Mouse (Mus musculus): ENCODE data around the gene Nup210l. TPM values are rescaled to one million over a fixed set of nuclear protein-coding genes. Genes with fewer than 3 reads are reported as not detected.

Nup210l gene
- polyA plus RNA-seq, 1 experiment from 2014 or later, result 0.27 TPM

DNA sequence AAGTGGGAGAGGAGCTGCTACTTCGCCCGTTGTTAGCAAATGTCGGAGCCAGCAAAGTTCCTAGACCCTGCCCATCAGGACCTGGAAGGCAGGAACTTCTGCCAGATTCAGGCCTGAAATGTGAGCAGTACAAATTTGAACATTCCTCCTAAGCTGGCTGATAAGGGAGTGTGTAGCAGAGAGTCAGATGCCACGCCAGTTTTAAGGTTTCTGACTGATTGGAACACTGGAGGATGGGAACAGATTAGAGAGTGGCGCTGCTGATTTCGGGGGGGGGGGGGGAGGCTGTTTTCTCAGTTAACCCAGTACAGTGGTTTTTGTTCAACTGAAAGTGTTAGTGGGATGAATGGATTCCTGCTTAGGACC is 23.5 kb upstream of the Nup210l start:
- peak overlapping the region; percentile 74 for H3K4me2 ChIP-seq
- ATAC-seq (ENCODE audit: insufficient read depth, low FRiP score, low read depth), result no peak
- peaks cover 58% of the 10 kb centered on the region for H3K4me1 ChIP-seq
- no peaks in the 10 kb centered on the region for H3K36me3 ChIP-seq
- H3K9me3 ChIP-seq, result no peaks in the 10 kb centered on the region
- 0% methylated on average over 6 of the region's 6 CpGs for WGBS
- H3K4me3 ChIP-seq (replicated peaks), result peak overlapping the region; percentile 83
- H3K27ac ChIP-seq, result peak overlapping the region; percentile 99
- H3K27me3 ChIP-seq (replicated peaks), result no peaks in the 10 kb centered on the region
- peak overlapping the region; percentile 65 for H3K9ac ChIP-seq

DNA sequence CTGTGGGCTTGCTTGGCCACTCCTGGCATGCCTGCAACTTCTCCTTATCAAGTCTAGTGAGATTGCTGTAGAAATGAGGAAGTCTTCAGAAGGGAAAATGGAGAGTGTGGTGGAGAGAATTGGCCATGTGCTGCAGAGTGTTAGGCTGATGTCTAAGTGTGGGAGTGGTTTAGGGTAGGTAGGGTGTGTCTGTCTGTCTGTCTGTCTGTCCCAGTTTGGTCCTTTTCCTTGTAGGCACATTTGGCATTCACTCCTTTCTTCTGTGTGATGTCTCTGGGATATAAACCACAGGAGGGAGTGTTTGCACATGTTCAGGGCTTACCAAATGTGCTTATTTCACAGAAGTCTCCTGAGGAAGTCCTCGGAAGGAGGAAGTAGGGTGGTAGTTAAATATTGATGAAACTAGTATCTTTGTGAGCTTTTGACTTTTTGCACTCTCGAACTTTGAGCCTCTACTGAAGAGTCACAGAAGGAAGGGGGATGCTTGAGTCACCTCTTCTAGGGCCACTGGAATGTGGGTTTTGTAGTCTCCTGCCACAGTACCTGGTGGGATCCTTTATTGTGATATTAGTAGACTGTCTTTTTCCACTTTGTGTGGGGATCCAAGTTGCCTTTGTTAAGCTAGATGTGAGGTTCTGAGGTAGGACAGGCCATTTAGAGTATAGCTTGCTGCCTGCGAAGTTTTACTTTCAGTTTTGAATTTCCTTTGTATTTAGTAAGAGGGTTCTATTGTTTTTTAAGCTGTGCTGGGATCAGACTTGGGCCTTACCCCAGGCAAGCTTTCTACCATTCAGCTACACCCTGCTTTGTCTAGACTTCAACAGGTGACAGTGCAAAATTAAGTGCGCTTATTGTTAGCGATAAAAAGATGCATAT is 22.3 kb upstream of the Nup210l start:
- Histone ChIP-seq H3K4me3 (replicated peaks) (peak overlapping the region; percentile 83), H3K9me3 (no peaks in the 10 kb centered on the region), H3K36me3 (no peaks in the 10 kb centered on the region), H3K4me1 (peaks cover 58% of the 10 kb centered on the region), H3K27me3 (replicated peaks) (no peaks in the 10 kb centered on the region), H3K27ac (peak overlapping the region; percentile 77), H3K9ac (no peak overlapping the region; the same call in 1 of the 2 replicates), H3K4me2 (peak overlapping the region; percentile 74)
- 51% methylated on average over 5 of the region's 5 CpGs for WGBS
- 0 out of 2 replicates have a peak, but pooled peaks have one; percentile 2 for ATAC-seq (ENCODE audit: insufficient read depth, low FRiP score, low read depth)

DNA sequence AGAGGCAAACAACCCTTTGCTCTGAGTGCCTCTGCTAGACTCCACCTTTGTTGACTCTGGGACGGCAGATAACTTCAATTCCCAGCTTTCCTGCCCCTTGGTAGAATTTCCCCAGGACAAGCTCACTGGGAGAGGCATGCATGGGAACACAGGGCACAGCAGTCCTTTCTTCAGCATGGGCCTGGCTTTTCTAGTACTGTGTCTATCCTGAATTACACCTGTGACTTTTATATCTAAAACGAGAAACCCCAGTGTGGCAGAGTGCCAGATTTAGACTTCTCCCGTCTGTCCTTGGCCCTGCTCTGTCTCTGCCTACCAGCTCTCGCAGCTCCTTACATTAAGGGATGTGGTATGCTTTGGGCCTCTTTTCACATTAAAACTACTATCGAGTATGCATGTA is 20.9 kb upstream of the Nup210l start:
- Histone ChIP-seq H3K36me3 (peaks cover 10% of the 10 kb centered on the region), H3K4me2 (peak overlapping the region; percentile 74), H3K4me1 (peaks cover 52% of the 10 kb centered on the region), H3K27me3 (replicated peaks) (no peaks in the 10 kb centered on the region), H3K9me3 (no peaks in the 10 kb centered on the region), H3K4me3 (replicated peaks) (peak overlapping the region; percentile 3; the same call in 1 of the 2 replicates), H3K9ac (no peak overlapping the region), H3K27ac (peak overlapping the region; percentile 77)
- ATAC-seq (ENCODE audit: insufficient read depth, low FRiP score, low read depth), result no peak; the same call in 1 of the 2 replicates
- WGBS, result 39% methylated on average over 5 of the region's 5 CpGs

DNA sequence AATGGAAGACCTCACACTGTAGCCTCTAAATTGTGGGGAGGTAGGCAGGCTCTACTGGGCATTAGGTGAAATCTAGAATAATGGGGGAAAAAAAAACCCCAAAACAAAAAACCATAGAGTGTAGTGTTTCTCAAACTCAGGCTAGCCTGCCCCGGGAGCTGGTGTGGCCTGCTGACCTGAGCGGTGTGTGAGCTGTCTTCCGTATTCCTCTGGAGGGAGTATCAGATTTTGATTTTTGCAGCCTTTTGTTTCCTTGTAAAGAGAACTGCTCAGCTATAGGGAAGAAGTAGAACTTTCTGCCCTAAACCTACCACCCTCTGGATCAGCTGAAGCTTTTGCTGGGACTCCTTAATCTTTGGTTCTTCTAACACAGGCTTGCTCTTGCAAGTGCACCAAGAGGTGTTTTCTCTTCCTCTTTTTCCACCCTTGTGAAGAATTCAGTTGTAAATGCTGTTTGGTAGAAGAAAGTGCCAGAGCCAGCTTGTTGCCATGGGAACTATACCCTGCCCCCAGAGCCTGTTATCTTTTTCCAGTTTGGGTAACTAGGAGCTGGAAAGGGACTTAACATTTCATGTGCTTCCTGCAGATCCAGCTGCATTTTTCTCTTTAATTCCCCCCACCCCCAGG is 20.1 kb upstream of the Nup210l start:
- Histone ChIP-seq H3K4me3 (replicated peaks) (no peak overlapping the region), H3K9ac (no peak overlapping the region), H3K27me3 (replicated peaks) (no peaks in the 10 kb centered on the region), H3K27ac (peak overlapping the region; percentile 77), H3K9me3 (no peaks in the 10 kb centered on the region), H3K36me3 (peaks cover 18% of the 10 kb centered on the region), H3K4me2 (peak overlapping the region; percentile 74), H3K4me1 (peaks cover 50% of the 10 kb centered on the region)
- ATAC-seq (ENCODE audit: insufficient read depth, low FRiP score, low read depth), result no peak
- WGBS, result 33% methylated on average over 3 of the region's 3 CpGs

DNA sequence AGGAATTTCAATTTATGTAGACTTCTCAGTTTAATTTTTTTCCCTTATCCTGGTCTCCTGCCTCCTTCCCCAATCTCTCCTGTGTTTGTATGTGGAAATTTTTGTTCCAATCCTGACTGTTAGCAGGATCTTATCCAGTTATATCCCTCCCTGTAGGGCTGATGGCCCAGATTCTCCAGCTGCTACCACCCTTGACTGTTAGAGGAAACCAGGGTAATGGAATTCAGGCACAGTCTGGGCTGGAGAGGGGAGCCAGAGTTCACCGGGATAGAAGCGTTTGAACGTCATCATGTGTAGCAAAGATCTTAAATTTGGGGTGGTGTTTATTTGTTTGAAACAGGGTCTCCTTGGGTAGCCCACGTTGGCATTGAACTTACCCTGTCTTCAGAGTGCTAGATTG is 19.1 kb upstream of the Nup210l start:
- H3K27me3 ChIP-seq (replicated peaks), result no peaks in the 10 kb centered on the region
- 60% methylated on average over 4 of the region's 4 CpGs for WGBS
- no peak overlapping the region for H3K9ac ChIP-seq
- H3K36me3 ChIP-seq, result peaks cover 25% of the 10 kb centered on the region
- no peaks in the 10 kb centered on the region for H3K9me3 ChIP-seq
- no peak for ATAC-seq (ENCODE audit: insufficient read depth, low FRiP score, low read depth)
- H3K27ac ChIP-seq, result peak overlapping the region; percentile 77; the same call in 1 of the 2 replicates
- peaks cover 47% of the 10 kb centered on the region for H3K4me1 ChIP-seq
- H3K4me3 ChIP-seq (replicated peaks), result no peak overlapping the region
- no peak overlapping the region; the same call in 1 of the 2 replicates for H3K4me2 ChIP-seq

DNA sequence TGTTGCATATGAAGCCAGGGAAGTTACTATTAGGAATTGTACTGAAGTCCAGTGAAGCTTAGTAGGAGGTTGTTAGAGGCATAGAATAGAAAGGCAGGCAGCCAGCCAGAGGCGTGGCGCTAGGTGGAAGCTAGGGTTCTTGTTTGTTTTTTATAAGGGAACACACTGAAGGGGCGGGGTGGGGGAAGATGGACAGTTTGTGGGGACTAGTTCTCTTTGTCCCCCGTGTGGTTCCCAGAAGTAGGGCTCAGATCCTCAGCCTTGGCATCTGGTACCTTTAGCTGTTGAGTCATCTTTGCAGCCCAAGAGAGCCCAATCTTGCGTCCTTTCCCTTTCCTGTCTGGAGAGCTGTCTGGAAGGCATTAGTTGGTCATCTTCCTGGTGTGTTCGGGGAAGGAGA is 18.7 kb upstream of the Nup210l start:
- Histone ChIP-seq H3K4me1 (peaks cover 47% of the 10 kb centered on the region), H3K9me3 (no peaks in the 10 kb centered on the region), H3K4me3 (replicated peaks) (no peak overlapping the region), H3K27ac (peak overlapping the region; percentile 77; the same call in 1 of the 2 replicates), H3K27me3 (replicated peaks) (no peaks in the 10 kb centered on the region), H3K36me3 (peaks cover 30% of the 10 kb centered on the region), H3K9ac (no peak overlapping the region), H3K4me2 (no peak overlapping the region; the same call in 1 of the 2 replicates)
- 69% methylated on average over 6 of the region's 6 CpGs for WGBS
- no peak for ATAC-seq (ENCODE audit: insufficient read depth, low FRiP score, low read depth)

DNA sequence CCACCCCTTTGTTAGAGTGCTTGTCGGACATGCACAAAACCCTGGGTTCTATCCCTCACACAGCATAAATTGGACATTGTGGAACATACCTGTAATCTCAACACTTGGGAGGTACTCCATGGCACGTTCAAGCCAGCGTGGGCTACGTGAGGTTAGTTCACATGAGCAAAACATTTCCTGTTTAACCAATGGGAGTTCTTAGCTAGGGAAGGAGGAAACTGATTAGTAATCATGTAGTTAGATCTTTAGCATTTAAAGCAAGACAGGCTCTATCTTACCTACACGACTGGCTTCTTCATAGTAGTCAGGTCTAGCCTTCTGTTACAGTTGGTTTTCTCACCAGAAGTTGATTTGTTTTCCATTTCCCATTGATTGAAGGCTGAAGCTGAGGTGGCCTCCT is 17.9 kb upstream of the Nup210l start:
- peaks cover 44% of the 10 kb centered on the region for H3K4me1 ChIP-seq
- no peak overlapping the region for H3K27ac ChIP-seq
- no peaks in the 10 kb centered on the region for H3K27me3 ChIP-seq (replicated peaks)
- no peak overlapping the region for H3K4me3 ChIP-seq (replicated peaks)
- peaks cover 38% of the 10 kb centered on the region for H3K36me3 ChIP-seq
- no peak for ATAC-seq (ENCODE audit: insufficient read depth, low FRiP score, low read depth)
- H3K4me2 ChIP-seq, result no peak overlapping the region
- 81% methylated on average over 5 of the region's 5 CpGs for WGBS
- H3K9ac ChIP-seq, result no peak overlapping the region
- no peaks in the 10 kb centered on the region for H3K9me3 ChIP-seq

DNA sequence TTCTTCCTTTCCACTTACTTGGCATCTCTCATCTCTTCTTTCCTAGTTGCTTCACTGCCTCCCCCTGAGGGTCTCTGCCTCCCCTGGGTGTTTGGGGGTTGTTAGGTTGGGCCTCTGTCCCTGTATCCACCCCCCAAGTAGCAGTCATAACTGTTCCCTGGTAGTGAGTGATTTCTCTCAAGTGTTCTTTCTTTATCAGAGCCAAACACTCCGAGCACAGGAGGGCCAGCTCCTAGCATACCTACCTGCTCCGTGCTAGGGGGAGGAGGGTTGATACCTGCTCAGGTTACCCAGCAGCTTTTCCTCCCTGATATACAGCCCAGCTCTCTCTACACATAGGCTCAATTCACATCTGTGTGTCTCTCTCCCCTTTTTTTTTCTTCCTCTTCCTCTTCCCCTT is 15.3 kb upstream of the Nup210l start:
- 93% methylated on average over 2 of the region's 2 CpGs for WGBS
- H3K9me3 ChIP-seq, result no peaks in the 10 kb centered on the region
- H3K36me3 ChIP-seq, result peaks cover 54% of the 10 kb centered on the region
- no peak for ATAC-seq (ENCODE audit: insufficient read depth, low FRiP score, low read depth)
- no peak overlapping the region for H3K4me3 ChIP-seq (replicated peaks)
- no peaks in the 10 kb centered on the region for H3K27me3 ChIP-seq (replicated peaks)
- no peak overlapping the region for H3K9ac ChIP-seq
- H3K27ac ChIP-seq, result no peak overlapping the region
- H3K4me1 ChIP-seq, result peaks cover 19% of the 10 kb centered on the region
- no peak overlapping the region for H3K4me2 ChIP-seq

DNA sequence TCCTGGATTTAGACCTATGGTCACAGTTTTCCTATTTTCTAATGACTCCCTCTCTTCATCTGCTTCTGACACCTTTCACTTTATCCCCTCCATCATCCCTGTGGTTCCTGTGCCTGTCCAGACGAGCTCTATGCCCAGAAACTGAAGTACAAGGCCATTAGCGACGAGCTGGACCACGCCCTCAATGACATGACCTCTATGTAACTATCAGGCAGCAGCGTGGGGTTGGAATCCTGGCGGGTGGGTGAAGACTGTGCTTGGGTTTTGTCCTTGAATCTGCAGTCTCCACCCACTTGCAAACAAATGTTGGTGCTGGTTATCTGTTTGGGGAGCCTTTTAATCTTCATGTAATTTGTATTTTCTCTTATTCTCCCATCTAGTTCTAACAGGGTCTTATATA is 13.0 kb upstream of the Nup210l start:
- WGBS, result 71% methylated on average over 6 of the region's 6 CpGs
- no peak for ATAC-seq (ENCODE audit: insufficient read depth, low FRiP score, low read depth)
- Histone ChIP-seq H3K9me3 (no peaks in the 10 kb centered on the region), H3K4me3 (replicated peaks) (no peak overlapping the region), H3K4me1 (no peaks in the 10 kb centered on the region), H3K27ac (no peak overlapping the region), H3K9ac (no peak overlapping the region), H3K4me2 (no peak overlapping the region), H3K27me3 (replicated peaks) (no peaks in the 10 kb centered on the region), H3K36me3 (peaks cover 55% of the 10 kb centered on the region)

DNA sequence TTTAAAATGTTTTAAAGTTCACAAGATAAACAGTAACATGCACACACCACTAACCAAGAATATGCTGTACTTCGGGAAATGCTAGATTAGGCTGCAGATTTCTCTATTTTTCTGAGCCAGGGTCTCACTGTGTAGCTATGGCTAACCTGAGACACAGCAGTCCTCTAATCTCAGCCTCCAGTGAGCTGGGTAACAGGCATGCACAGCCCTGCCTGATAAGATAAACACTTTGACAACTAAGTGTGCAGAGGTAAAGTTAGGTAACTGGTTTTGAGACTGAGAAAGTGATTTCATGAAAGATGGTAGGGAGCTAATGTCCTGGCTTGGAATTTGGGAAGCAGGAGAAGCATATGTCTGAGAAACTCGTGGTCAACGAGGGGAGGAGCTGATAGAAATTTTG is 9.5 kb upstream of the Nup210l start:
- WGBS, result 88% methylated on average over 3 of the region's 3 CpGs
- peaks cover 47% of the 10 kb centered on the region for H3K36me3 ChIP-seq

DNA sequence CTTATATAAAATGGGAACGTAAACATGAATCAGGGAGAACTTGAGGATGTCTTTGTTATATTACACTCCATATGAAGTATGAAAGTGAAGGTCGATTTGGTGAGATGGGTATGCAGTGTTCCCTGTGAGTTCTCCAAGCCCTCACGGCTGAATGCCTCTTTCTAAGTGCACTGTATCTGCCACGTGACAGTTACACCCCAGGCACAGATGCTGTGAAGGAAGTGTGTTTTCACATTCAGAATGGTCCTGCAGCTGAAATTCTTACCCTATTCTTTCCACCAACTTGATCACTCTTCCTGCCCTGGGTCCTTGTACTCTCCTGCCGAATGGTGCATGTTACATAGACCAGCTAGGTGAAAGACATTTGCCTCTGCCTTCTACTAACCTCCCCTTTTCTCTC is 6.0 kb upstream of the Nup210l start:
- H3K4me2 ChIP-seq, result no peak overlapping the region
- no peak overlapping the region for H3K9ac ChIP-seq
- no peak overlapping the region for H3K4me3 ChIP-seq (replicated peaks)
- WGBS, result 86% methylated on average over 5 of the region's 5 CpGs
- H3K27ac ChIP-seq, result no peak overlapping the region
- H3K4me1 ChIP-seq, result no peaks in the 10 kb centered on the region
- ATAC-seq (ENCODE audit: insufficient read depth, low FRiP score, low read depth), result no peak
- H3K36me3 ChIP-seq, result peaks cover 32% of the 10 kb centered on the region
- H3K27me3 ChIP-seq (replicated peaks), result no peaks in the 10 kb centered on the region
- no peaks in the 10 kb centered on the region for H3K9me3 ChIP-seq

More for the DNA sequence above, 9.5 kb upstream of the Nup210l start:
- Histone ChIP-seq H3K4me2 (no peak overlapping the region), H3K4me3 (replicated peaks) (no peak overlapping the region), H3K9ac (no peak overlapping the region), H3K9me3 (no peaks in the 10 kb centered on the region), H3K4me1 (no peaks in the 10 kb centered on the region), H3K27me3 (replicated peaks) (no peaks in the 10 kb centered on the region), H3K27ac (no peak overlapping the region)
- no peak for ATAC-seq (ENCODE audit: insufficient read depth, low FRiP score, low read depth)

DNA sequence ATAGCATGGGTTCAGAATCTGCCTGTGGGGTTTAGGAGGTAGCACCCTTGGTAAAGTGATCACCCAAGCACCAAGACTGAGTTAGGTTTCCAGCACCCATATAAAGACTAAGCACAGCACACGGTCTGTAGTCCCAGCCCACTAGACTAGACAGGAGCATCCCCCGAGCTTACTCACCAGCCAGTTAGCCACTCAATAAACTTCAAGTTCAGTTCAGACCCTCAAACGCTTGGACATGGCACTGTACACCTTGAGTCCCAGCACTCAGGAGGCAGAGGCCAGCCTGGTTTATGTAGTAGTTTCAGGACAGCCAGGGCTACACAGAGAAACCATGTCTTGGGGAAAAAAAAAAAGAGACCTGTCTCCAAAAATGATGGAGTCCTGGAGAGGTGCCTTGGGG is 2.9 kb upstream of the Nup210l start:
- H3K4me2 ChIP-seq, result no peak overlapping the region
- H3K27me3 ChIP-seq (replicated peaks), result no peaks in the 10 kb centered on the region
- H3K27ac ChIP-seq, result no peak overlapping the region
- H3K36me3 ChIP-seq, result peaks cover 27% of the 10 kb centered on the region
- ATAC-seq (ENCODE audit: insufficient read depth, low FRiP score, low read depth), result no peak
- no peaks in the 10 kb centered on the region for H3K4me1 ChIP-seq
- H3K9ac ChIP-seq, result no peak overlapping the region
- no peak overlapping the region for H3K4me3 ChIP-seq (replicated peaks)
- no peaks in the 10 kb centered on the region for H3K9me3 ChIP-seq
- WGBS, result 87% methylated on average over 3 of the region's 3 CpGs

Measured in stomach, embryonic 15.5 days (tissue).